Mouse (Mus musculus): Measurements from ENCODE around the gene Fance. TPM values are rescaled to one million over a fixed set of nuclear protein-coding genes. Genes with fewer than 3 reads are reported as not detected.

Fance gene
- polyA plus RNA-seq, 1 experiment = 32.1 TPM

DNA sequence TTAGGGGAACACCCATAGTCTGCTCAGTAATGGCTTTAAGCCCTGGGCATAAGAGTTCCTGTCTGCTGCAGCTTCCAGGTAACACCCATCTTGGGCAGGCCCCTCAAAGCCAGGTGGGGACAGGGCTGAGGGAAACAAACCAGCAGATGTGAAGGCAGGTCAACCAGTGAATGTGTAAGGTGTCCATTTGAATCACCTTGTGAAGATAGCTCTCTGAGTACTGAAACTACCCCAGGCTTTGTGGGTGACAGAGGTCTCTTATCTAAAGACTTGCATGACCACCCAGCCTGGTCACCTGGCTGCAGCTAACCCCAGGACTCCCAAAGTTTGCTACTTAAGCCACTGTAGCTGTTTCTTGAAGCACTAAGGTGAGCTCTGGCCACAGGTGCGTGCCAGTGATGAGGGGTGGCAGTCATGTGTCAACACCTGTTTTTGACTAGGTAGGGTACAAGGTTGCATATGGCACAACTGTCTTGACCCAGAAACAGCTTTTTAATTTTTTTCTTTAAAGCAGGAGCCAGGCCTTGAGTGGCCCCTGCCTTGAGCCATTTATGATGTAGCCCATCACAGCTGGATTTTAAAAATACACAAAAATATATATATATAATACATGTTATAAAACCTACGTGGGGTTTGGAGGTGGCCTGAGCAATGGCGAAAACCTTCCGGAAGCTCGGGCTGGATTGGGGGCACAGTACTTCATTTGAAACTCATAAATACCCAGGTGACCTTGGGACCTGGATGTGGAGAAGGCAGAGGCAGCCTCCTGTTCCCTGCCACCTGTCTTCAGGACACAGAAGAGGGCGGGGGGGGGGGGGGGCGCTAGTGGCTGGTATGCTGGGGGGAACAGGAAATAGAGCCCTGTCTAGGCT lies 18.2 kb downstream of the Fance start:
- no peak overlapping the region for H3K27ac ChIP-seq (ENCODE audit: insufficient read depth, low read depth, low read length)
- TF ChIP-seq POLR2A (IDR thresholded peaks at IDR 0.05; ENCODE audit: borderline replicate concordance, low read depth, low read length) (no peak), CTCF (IDR thresholded peaks at IDR 0.05; ENCODE audit: low read depth, low read length) (no peak)
- peaks cover 14% of the 10 kb centered on the region for H3K4me1 ChIP-seq (ENCODE audit: control insufficient read depth, insufficient read depth, low read length)
- H3K4me3 ChIP-seq (ENCODE audit: insufficient read depth, low read length) = no peak overlapping the region; the same call in 1 of the 2 replicates

DNA sequence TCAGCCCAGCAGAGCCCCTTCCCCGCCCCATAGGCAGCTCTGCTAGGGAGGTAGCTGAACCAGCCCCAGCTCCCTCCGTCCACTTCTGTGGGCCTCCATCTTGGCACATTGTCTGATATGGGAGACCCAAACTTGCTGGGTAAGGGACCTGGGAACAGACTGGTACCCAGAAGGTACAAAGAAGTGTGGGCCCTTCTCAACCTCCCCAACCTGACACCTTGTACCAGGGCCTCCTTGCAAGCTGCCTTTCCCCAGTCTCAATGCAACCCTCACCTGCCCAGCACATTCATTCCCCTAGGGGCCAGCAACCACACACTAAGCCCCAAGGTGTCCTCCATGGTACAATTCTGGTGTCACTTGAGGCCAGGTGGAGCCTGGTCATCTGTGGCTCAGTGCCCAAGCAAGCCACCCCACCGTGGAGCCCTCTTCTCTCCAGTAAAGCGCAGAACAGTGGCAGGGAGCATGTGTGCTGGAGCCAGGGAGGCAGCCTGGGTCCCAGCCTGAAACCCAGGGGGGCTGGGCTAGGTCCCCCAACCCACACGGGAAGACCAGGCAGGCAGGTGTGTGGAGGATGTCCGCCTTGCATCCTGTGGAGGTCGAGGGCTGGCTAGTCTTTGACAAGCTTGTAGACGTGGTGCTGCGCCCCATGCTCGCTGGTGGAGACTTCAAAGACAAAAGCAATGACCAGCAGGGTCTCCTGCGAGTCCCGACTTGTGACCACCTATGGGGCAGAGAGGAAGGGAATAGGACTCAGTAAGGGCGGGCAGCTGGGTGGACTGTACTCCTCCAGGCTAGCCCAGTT lies 19.0 kb downstream of the Fance start:
- Histone ChIP-seq H3K4me1 (ENCODE audit: control insufficient read depth, insufficient read depth, low read length) (peaks cover 5% of the 10 kb centered on the region), H3K27ac (ENCODE audit: insufficient read depth, low read depth, low read length) (no peak overlapping the region), H3K4me3 (ENCODE audit: insufficient read depth, low read length) (no peak overlapping the region)
- TF ChIP-seq POLR2A (IDR thresholded peaks at IDR 0.05; ENCODE audit: borderline replicate concordance, low read depth, low read length) = no peak
- TF ChIP-seq CTCF (IDR thresholded peaks at IDR 0.05; ENCODE audit: low read depth, low read length) = no peak

DNA sequence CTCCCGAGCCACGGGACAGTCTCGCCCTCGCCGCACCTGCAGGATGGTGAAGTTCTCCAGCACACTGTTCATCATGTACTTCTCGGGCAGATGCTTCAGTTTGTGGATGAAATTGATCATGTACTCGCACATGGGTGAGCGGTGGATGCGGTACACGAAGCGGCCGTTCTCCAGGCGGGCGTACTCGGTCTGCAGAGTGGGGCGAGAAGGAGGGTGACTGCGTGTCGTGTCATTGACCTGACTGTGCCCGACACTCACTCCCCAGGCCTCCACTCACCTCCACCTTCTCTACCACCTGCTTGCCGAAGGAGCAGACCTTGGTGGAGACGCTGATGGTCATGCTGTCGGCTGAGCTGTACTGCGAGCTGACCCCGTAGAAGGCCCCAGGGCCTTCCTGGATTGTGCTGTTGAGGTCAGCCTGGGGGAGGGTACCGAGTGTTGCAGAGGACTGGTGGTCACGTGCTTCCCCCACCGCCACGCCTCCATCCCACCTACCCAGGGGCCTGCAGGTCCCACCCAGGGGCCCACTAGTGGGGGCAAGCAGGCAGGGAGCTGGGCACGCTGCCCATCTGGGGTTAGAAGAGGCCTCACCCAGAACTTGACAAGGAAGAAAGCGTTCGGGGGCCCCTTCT lies 19.7 kb downstream of the Fance start:
- no peak overlapping the region for H3K4me3 ChIP-seq (ENCODE audit: insufficient read depth, low read length)
- H3K27ac ChIP-seq (ENCODE audit: insufficient read depth, low read depth, low read length) = no peak overlapping the region
- no peaks in the 10 kb centered on the region for H3K4me1 ChIP-seq (ENCODE audit: control insufficient read depth, insufficient read depth, low read length)
- TF ChIP-seq POLR2A (IDR thresholded peaks at IDR 0.05; ENCODE audit: borderline replicate concordance, low read depth, low read length) (no peak), CTCF (IDR thresholded peaks at IDR 0.05; ENCODE audit: low read depth, low read length) (no peak)

DNA sequence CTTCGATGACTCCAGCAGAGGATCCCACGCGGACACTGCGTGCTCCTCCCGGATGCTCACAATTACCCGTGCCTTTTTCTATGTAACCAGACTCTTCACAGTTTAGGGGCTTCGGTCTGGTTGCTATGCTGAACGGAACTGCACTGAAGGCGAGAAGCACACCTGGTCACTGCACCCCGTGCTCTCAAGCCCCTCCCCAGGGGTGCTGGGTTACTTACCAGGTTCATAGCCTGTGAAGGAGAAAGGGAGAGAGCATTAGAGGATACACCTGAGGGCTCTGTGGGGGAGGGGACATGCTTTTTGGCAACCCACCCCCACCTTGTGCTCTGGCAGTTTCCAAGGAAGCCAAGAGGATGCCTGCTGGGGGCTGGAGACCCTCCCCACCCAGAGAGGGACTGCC lies 21.9 kb downstream of the Fance start:
- TF ChIP-seq CTCF (IDR thresholded peaks at IDR 0.05; ENCODE audit: low read depth, low read length) (no peak), POLR2A (IDR thresholded peaks at IDR 0.05; ENCODE audit: borderline replicate concordance, low read depth, low read length) (no peak)

DNA sequence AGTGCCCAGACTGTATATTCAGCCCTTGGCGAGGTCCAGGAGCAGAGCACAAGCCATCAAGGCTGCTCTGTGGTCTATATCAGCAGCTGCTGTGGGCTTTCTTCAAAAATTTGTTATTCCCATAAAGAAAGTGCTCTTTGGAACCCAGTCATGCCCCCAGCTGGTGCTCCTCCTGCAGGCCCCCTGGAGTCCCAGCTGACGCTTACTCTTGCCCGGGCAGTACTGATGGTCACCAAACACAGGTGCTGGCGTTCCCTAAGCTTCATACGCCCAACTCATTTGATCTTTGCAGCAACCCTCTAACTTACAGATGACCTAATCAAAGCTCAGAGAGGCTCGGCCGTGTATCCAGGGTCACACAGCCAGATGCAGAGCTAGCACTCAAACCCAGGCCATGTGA lies 24.2 kb downstream of the Fance start:
- Histone ChIP-seq H3K27ac (ENCODE audit: insufficient read depth, low read depth, low read length) (no peak overlapping the region), H3K4me3 (ENCODE audit: insufficient read depth, low read length) (no peak overlapping the region), H3K4me1 (ENCODE audit: control insufficient read depth, insufficient read depth, low read length) (no peaks in the 10 kb centered on the region)
- TF ChIP-seq POLR2A (IDR thresholded peaks at IDR 0.05; ENCODE audit: borderline replicate concordance, low read depth, low read length) = no peak
- TF ChIP-seq CTCF (IDR thresholded peaks at IDR 0.05; ENCODE audit: low read depth, low read length) = no peak

More for the DNA sequence above, 21.9 kb downstream of the Fance start:
- no peak overlapping the region for H3K27ac ChIP-seq (ENCODE audit: insufficient read depth, low read depth, low read length)
- H3K4me1 ChIP-seq (ENCODE audit: control insufficient read depth, insufficient read depth, low read length) = no peaks in the 10 kb centered on the region
- no peak overlapping the region for H3K4me3 ChIP-seq (ENCODE audit: insufficient read depth, low read length)

DNA sequence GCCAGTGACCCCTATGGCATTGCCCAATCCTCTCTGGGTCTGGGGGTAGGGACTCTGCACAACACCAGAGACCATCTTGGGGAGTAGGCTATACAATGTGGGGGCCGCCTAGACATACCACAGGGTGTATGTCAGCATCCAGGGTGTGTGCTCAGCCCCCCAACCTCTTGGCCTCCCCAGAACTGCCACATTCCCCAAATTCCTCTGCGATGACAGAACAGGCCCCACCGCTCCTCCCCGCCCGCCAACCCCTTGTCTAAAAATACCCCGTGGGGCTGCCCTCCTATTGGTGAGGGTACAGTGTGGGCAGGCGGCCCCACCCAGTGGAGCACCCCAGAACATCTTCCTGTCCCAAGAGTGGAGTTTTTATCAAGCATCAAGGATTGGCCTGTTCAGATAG lies 27.3 kb downstream of the Fance start:
- no peak overlapping the region for H3K27ac ChIP-seq (ENCODE audit: insufficient read depth, low read depth, low read length)
- H3K4me3 ChIP-seq (ENCODE audit: insufficient read depth, low read length) = no peak overlapping the region
- no peaks in the 10 kb centered on the region for H3K4me1 ChIP-seq (ENCODE audit: control insufficient read depth, insufficient read depth, low read length)
- no peak for TF ChIP-seq POLR2A (IDR thresholded peaks at IDR 0.05; ENCODE audit: borderline replicate concordance, low read depth, low read length)
- TF ChIP-seq CTCF (IDR thresholded peaks at IDR 0.05; ENCODE audit: low read depth, low read length) = no peak

DNA sequence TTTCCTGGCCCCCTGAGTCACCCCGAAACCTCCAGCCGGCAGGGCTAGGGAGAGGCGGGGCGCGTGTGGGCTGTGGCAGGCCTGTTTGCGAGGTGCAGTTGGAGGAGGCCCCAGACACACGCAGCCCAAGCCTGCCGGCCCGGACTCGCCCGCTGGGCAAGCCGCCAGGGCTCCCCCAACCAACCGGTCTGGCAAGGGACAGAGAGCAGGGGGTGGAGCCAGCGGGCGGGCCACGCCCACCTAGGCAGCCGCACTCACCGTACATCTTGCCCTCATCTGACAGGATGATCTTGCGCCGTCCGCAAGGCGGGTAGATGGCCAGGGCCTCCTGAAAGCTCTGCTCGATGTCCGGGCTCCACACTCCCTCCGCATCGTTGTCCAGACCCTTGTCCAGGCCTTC lies 27.8 kb downstream of the Fance start:
- no peak overlapping the region for H3K4me3 ChIP-seq (ENCODE audit: insufficient read depth, low read length)
- H3K4me1 ChIP-seq (ENCODE audit: control insufficient read depth, insufficient read depth, low read length) = no peaks in the 10 kb centered on the region
- TF ChIP-seq CTCF (IDR thresholded peaks at IDR 0.05; ENCODE audit: low read depth, low read length) (no peak), POLR2A (IDR thresholded peaks at IDR 0.05; ENCODE audit: borderline replicate concordance, low read depth, low read length) (no peak)
- no peak overlapping the region for H3K27ac ChIP-seq (ENCODE audit: insufficient read depth, low read depth, low read length)

DNA sequence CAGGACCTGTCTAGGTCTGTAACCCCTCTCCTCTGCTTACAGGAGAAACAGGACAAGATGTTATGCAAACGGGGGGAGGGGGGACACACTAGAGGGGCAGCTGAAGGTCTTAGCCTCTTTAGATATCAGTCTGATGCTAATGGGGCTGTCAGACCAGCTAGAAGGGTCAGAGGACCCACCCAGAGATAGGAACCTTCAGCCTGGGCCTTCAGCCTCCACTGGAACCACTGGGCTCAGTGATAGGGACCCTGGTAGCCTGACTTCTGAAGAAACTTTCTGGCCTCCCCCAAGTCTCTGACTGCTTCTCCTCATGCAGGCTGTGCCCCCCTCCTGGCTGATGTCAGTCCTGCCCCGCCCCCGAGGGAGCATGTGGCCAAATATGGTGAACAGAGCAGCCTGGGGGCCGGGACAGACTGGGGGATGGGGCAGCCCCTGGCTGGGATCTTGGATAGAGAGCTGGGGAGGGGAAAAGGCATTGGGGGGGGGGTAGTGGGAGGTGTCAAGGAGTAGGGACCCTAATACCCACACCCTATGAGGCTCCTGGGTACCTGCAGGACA lies 30.8 kb downstream of the Fance start:
- H3K4me1 ChIP-seq (ENCODE audit: control insufficient read depth, insufficient read depth, low read length) = no peaks in the 10 kb centered on the region
- TF ChIP-seq CTCF (IDR thresholded peaks at IDR 0.05; ENCODE audit: low read depth, low read length) = no peak
- no peak for TF ChIP-seq POLR2A (IDR thresholded peaks at IDR 0.05; ENCODE audit: borderline replicate concordance, low read depth, low read length)
- H3K27ac ChIP-seq (ENCODE audit: insufficient read depth, low read depth, low read length) = no peak overlapping the region
- H3K4me3 ChIP-seq (ENCODE audit: insufficient read depth, low read length) = no peak overlapping the region

DNA sequence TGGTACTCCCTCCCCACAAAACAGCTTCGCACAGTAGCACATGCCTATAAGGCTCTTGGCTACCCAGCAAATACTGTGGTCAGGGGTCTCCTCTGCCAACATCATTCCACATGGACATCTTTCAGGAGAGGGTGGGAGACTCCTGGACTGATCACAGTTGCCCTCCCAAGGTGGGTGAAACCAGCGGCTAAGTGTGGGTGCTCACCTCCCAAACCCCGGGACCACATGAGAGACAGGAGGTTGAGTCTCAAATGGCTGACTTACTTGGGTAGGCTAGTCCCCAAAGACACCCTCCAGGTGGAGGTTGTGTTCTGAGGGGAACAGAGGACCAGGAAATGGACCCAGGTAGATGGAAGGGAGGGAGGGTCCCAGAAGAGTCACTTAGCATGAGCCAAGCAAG lies 31.4 kb downstream of the Fance start:
- H3K4me3 ChIP-seq (ENCODE audit: insufficient read depth, low read length) = no peak overlapping the region
- no peak overlapping the region for H3K27ac ChIP-seq (ENCODE audit: insufficient read depth, low read depth, low read length)
- TF ChIP-seq POLR2A (IDR thresholded peaks at IDR 0.05; ENCODE audit: borderline replicate concordance, low read depth, low read length) = no peak
- no peak for TF ChIP-seq CTCF (IDR thresholded peaks at IDR 0.05; ENCODE audit: low read depth, low read length)
- H3K4me1 ChIP-seq (ENCODE audit: control insufficient read depth, insufficient read depth, low read length) = no peaks in the 10 kb centered on the region
